ENCODE assay signal across 13 mouse cellular contexts in the genomic region with DNA sequence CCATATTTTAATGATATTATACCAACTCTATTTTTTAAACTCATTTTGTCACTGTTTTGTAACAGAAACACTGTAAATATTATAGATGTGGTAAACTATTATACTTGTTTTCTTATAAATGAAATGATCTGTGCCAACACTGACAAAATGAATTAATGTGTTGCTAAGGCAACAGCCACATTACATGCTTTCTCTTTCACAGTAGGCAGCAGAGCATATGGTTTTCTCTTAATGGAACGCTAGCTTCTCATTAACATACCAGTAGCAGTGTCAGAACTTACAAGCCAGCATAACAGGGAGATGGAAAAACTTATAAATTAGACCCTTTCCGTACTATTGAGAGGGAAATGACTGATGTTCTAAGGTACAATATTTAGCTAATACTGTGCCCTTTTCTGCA.
DNase-seq lines count a peak whose midpoint lies in the region; ATAC-seq and TF ChIP-seq lines count a peak whose summit lies in the region.
"Had no signal": no experiment of that assay in that cellular context is flagged by ENCODE, and none has a peak within 500 bp of the region (broad histone marks: within the 10 kb centered on the region; RNA-seq: fewer than 3 reads in every experiment).

No protein-coding gene starts in this region.

- peaks cover 9% of the 10 kb centered on the region for H3K4me1 ChIP-seq in forebrain, embryonic 12.5 days
- H3K4me1 ChIP-seq in hindbrain, postnatal 0 days (ENCODE audit: insufficient read depth, low read length) = no peaks in the 10 kb centered on the region
- H3K4me1 ChIP-seq: liver, embryonic 12.5 days had no signal

- H3K9ac ChIP-seq in forebrain, embryonic 12.5 days = no peak overlapping the region
- no peak overlapping the region for H3K9ac ChIP-seq in hindbrain, postnatal 0 days (replicated peaks; ENCODE audit: low read length)
- H3K9ac ChIP-seq: liver, embryonic 12.5 days had no signal

- 8% methylated on average over 2 of the region's 2 CpGs for WGBS in forebrain, embryonic 12.5 days
- WGBS in hindbrain, postnatal 0 days = 9% methylated on average over 2 of the region's 2 CpGs

- DNase-seq in layer of hippocampus, adult 9-11 months = peak; percentile 9
- no peak for DNase-seq in layer of hippocampus, postnatal 25 days (ENCODE audit: extremely low spot score in 1 of 2, low spot score in 1 of 2)
- peak; percentile 52 for DNase-seq in hindbrain, postnatal 0 days (ENCODE audit: low spot score)
- DNase-seq in retina, postnatal 1 day = peak; percentile 65
- DNase-seq in MN1 (ENCODE audit: low spot score) = no peak
- DNase-seq in spleen, postnatal 10 days (ENCODE audit: low spot score in 2 of 2) = no peak
- DNase-seq: adrenal gland, postnatal 36 days; cerebellum, adult 2 months; gastrocnemius, postnatal 10 days; left cerebral cortex, postnatal 4 days had no signal

- H3K36me3 ChIP-seq in forebrain, embryonic 12.5 days (replicated peaks) = no peaks in the 10 kb centered on the region
- no peaks in the 10 kb centered on the region for H3K36me3 ChIP-seq in hindbrain, postnatal 0 days (ENCODE audit: insufficient read depth, low read length)
- H3K36me3 ChIP-seq: liver, embryonic 12.5 days had no signal

- no peak overlapping the region for H3K4me3 ChIP-seq in forebrain, embryonic 12.5 days (replicated peaks)
- H3K4me3 ChIP-seq in hindbrain, postnatal 0 days (ENCODE audit: low read length) = no peak overlapping the region
- H3K4me3 ChIP-seq: liver, embryonic 12.5 days had no signal

- no peaks in the 10 kb centered on the region for H3K9me3 ChIP-seq in forebrain, embryonic 12.5 days
- H3K9me3 ChIP-seq in hindbrain, postnatal 0 days (ENCODE audit: low read length) = no peaks in the 10 kb centered on the region
- H3K9me3 ChIP-seq: liver, embryonic 12.5 days had no signal

- ATAC-seq in forebrain, embryonic 12.5 days (ENCODE audit: low FRiP score) = peak; percentile 92
- ATAC-seq in hindbrain, postnatal 0 days = peak; percentile 38; the same call in 1 of the 2 replicates
- ATAC-seq: activated CD4-positive, CD25-positive, alpha-beta regulatory T cell, adult 4 months; liver, embryonic 12.5 days had no signal

- H3K27ac ChIP-seq in forebrain, embryonic 12.5 days = no peak overlapping the region
- H3K27ac ChIP-seq in hindbrain, postnatal 0 days = no peak overlapping the region
- H3K27ac ChIP-seq: liver, embryonic 12.5 days had no signal

- TF ChIP-seq CTCF in hindbrain, postnatal 0 days (IDR thresholded peaks at IDR 0.05; ENCODE audit: low read depth) = no peak

- H3K4me2 ChIP-seq in forebrain, embryonic 12.5 days = no peak overlapping the region
- no peak overlapping the region for H3K4me2 ChIP-seq in hindbrain, postnatal 0 days (ENCODE audit: low read depth, low read length)
- H3K4me2 ChIP-seq: liver, embryonic 12.5 days had no signal

- H3K27me3 ChIP-seq in forebrain, embryonic 12.5 days = no peaks in the 10 kb centered on the region
- H3K27me3 ChIP-seq in hindbrain, postnatal 0 days (ENCODE audit: insufficient read depth, low read length) = no peaks in the 10 kb centered on the region
- H3K27me3 ChIP-seq: liver, embryonic 12.5 days had no signal

Comparison
In these comparisons a context has a peak if more than half of its experiments do, and no peak if none do; other contexts are left out.
1. DNase-seq: peak in layer of hippocampus, adult 9-11 months (single experiment), hindbrain, postnatal 0 days (single experiment) and retina, postnatal 1 day (single experiment); none in layer of hippocampus, postnatal 25 days (0 of 2), MN1 (single experiment) and spleen, postnatal 10 days (0 of 2).